Mouse (Mus musculus): Measurements from ENCODE around the gene Cars. TPM values are rescaled to one million over a fixed set of nuclear protein-coding genes. Genes with fewer than 3 reads are reported as not detected.

Cars gene
- total RNA-seq (2023): 39.7 and 42.9 TPM in 2 replicates

GRCm38 (mm10) chr7:143599428-143600230 is at the start of gene Cars:
Gene Cars (minus strand): TSS chr7:143600090.

GRCm38 (mm10) chr7:143649034-143649768 is 49.3 kb upstream of the Cars start, which contains the start of gene Tnfrsf22:
Gene Tnfrsf22 (minus strand): TSS chr7:143649661.

GRCm38 (mm10) chr7:143628540-143628939 is 28.6 kb upstream of the Cars start, which contains the start of gene Tnfrsf26:
Gene Tnfrsf26 (minus strand): TSS chr7:143628722.

GRCm38 (mm10) chr7:143548976-143549457 is 50.9 kb downstream of the Cars start, which contains the start of gene Nap1l4:
Gene Nap1l4 (minus strand): TSS chr7:143549106.

Other genes starting within 250 kb of the Cars start
- 0.59 TPM in 1 of 2 replicates, not detected in the other for gene Cdkn1c, start 139.0 kb downstream of the Cars start, total RNA-seq (2023)
- gene Slc22a18, start 126.4 kb downstream of the Cars start, total RNA-seq (2023): 0.66 and 1.2 TPM in 2 replicates
- gene Phlda2, start 96.9 kb downstream of the Cars start, total RNA-seq (2023): not detected in 2 replicates
- gene Nap1l4, start 51.0 kb downstream of the Cars start, total RNA-seq (2023): 105 and 152 TPM in 2 replicates
- 7.9 and 10.2 TPM in 2 replicates for gene Tnfrsf26, start 28.6 kb upstream of the Cars start, total RNA-seq (2023)
- 1.0 and 1.4 TPM in 2 replicates for gene Tnfrsf22, start 49.6 kb upstream of the Cars start, total RNA-seq (2023)
- gene Tnfrsf23, start 85.8 kb upstream of the Cars start, total RNA-seq (2023): 10.8 and 12.3 TPM in 2 replicates
- gene Osbpl5, start 156.9 kb upstream of the Cars start, total RNA-seq (2023): 0.86 and 1.4 TPM in 2 replicates
- not detected in 2 replicates for gene Mrgprg, start 166.9 kb upstream of the Cars start, total RNA-seq (2023)
- gene Mrgpre, start 184.4 kb upstream of the Cars start, total RNA-seq (2023): 0.20 TPM in 1 of 2 replicates, not detected in the other
- gene Nadsyn1, start 222.8 kb upstream of the Cars start, total RNA-seq (2023): 4.2 and 5.2 TPM in 2 replicates
- gene Dhcr7, start 223.1 kb upstream of the Cars start, total RNA-seq (2023): 3.9 and 5.4 TPM in 2 replicates

Measured in neutrophil, adult 65 days (primary cell).